Mouse (Mus musculus): ENCODE measurements around the gene Tmem42. TPM values are rescaled to one million over a fixed set of nuclear protein-coding genes. Genes with fewer than 3 reads are reported as not detected.
A peak's percentile ranks its signal among the peaks of the same experiment; 100 is the strongest.

Tmem42 gene
- total RNA-seq (2021) = 10 to 100 TPM in 1 of 2 experiments, 1 to 10 TPM in 1; 8.6 to 10.5 TPM
- long read RNA-seq, experiment 1, transcript Tmem42-201 (3 exons, 1,041 nt) = major isoform, 21 of 26 reads
- long read RNA-seq, experiment 1, partial matches to known transcripts = 1 of 26 reads
- long read RNA-seq, experiment 1, other reads (novel, unspliced or antisense) = 4 of 26 reads
- long read RNA-seq, experiment 2, transcript Tmem42-201 (3 exons, 1,041 nt) = major isoform, 13 of 13 reads
- long read RNA-seq, experiment 2, partial matches to known transcripts = 0 of 13 reads
- long read RNA-seq, experiment 2, other reads (novel, unspliced or antisense) = 0 of 13 reads

DNA sequence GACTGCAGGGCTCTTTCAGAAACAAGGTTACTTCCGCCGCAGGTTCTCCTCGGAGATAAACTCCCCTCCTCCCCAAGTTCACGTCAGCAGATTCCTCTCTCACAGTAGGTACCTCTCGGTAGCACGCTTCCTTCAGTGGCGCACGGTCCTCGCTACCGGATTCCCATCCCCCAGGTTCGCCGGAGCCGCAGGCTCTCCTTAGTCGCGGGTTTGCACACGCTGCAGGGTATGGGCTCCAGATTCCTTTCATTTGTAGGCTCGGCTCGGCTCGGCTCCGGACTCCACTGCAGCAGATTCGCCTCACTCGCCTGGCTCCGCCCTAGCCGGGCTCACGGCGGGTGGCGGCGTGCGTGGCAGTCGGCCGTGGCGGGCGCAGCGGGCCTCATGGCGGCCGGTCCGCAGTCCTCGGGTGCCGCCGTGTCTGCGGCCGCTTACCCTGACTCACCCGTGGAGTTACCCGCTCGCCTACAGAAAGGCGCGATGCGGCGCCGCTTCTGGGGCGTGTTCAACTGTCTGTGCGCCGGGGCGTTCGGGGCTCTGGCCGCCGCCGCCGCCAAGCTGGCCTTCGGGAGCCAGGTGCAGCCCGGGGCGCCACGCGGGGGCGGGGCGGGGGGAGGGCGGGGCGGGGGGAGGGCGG lies at the start of gene Tmem42:
TSS of gene Tmem42 (plus strand) at position 332 of the 637 bp plus-strand sequence.
- DNase-seq (ENCODE audit: low spot score) = peak; percentile 73

GRCm38 (mm10) chr9:122998406-122999192 lies 22.5 kb upstream of the Tmem42 start:
- no peak for DNase-seq (ENCODE audit: low spot score)

GRCm38 (mm10) chr9:122999193-122999586 lies 21.9 kb upstream of the Tmem42 start:
- no peak for DNase-seq (ENCODE audit: low spot score)

DNA sequence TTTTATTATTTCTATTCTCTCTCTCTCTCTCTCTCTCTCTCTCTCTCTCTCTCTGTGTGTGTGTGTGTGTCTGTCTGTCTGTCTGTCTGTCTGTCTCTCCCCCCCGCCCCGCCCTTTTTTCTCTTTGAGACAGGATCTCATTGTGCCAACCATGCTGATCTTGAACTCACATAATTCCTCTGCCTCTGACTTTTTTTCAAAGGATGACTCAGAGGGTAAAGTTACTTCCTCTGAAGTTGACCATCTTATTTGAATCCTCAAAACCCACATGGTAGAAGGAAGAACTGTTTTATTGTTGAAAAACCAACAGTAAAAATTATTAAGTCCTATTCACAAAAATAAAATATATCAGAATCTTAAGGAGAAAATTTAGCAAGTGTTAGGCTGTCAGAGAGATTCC lies 16.4 kb upstream of the Tmem42 start:
- DNase-seq (ENCODE audit: low spot score) = no peak

DNA sequence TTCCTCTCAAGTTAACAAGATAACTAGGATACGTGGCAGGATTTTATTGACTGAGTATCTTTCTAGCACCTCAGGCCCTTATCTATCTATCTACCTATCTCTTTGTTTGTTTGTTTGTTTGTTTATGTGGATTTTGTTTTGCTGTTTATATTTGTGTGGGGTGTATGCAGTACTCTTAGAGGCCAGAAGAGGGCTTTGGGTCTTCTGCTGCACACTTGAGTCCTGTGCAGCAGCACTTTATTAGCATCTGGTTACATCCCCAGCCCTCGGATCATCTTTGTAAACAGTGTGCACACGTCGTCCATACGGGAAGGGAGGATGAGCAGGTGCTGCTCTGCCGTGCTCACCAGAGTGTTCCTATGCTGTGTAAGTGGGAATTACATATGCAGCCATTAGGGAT lies 15.1 kb upstream of the Tmem42 start:
- DNase-seq (ENCODE audit: low spot score) = no peak

DNA sequence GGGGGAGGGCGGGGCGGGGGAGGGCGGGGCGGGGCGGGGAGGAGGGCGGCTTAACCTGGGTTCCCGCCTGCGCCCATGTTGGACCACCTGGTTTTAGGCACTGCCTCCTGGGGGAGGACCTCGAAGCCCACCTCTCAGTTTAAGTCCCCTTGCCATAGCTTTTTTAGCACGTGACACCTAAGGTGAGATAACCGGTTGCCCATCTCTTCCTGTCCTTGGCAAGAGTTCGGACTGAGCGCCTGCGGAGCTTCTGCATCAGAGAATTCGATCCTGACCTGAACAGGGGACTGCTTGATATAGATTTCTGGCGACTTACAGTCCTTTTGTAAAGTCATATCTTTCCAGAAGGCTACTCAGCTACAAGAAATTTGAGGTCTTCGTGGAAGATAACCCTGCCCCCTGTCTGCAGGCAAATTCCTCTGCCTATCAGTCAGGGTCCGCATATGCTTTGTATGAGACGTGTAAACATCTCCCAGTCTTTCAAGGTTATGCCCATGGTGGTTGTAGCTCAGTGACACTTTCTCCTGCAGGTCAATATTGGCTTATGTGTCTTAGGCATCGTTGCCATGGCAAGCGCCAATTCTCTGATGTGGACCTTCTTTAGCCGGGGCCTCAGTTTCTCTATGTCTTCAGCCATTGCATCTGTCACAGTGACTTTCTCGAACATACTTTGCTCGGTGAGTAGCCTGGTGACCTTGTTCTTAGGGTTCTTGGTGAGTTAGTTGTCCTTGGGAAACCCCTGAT lies 682 bp downstream of the Tmem42 start:
- peak; percentile 32 for DNase-seq (ENCODE audit: low spot score)

- no peak for DNase-seq (ENCODE audit: low spot score)
Measured at GRCm38 (mm10) chr9:123024201-123024600, 3.1 kb downstream of the Tmem42 start.

DNA sequence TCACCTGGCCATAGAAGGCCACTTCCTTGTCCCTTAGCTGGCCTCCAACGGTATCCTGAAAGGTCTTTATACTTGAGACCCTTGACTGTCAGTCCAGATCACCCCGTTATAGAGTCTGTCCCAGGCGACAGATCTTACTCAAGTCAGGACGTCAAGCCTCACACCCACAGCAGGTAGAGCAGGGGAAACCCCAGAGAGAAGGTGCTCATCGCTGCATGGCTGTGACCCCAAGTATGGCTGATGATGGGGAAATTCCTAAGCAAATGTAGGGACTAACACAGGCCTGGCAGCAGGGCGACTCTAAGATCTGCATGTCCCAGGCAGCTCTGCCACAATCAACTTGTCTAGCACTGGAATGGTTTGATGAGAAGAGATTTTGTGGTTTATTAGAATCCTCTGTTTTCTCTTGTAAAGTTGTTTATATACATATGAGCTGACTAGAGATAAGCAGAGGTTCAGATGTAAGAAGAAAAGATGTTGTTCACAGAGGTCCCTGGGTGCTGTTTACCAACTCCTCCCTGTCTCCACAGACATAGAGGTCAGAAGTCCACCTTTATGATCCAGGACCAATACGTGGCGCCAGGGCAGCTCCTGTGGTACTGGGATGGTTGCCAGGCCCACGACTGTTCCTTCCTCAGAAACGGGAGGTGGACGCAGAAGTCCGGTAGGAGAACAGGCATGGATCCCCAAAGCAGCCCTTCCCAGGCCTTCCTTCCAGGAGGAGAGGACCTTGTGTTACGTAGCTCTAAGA lies 10.5 kb downstream of the Tmem42 start:
- no peak for DNase-seq (ENCODE audit: low spot score)

GRCm38 (mm10) chr9:123034426-123034825 lies 13.3 kb downstream of the Tmem42 start, which contains the start of gene Tgm4:
Gene Tgm4, plus strand, starts transcription at chr9:123034726.
- DNase-seq (ENCODE audit: low spot score) = no peak

GRCm38 (mm10) chr9:123047665-123048064 lies 26.5 kb downstream of the Tmem42 start:
- no peak for DNase-seq (ENCODE audit: low spot score)

- DNase-seq (ENCODE audit: low spot score) = no peak
Measured at GRCm38 (mm10) chr9:123058724-123059292, 37.7 kb downstream of the Tmem42 start.

GRCm38 (mm10) chr9:123060172-123060571 lies 39.0 kb downstream of the Tmem42 start:
- no peak for DNase-seq (ENCODE audit: low spot score)

Other genes starting within 250 kb of the Tmem42 start
- gene Tcaim, start 215.8 kb upstream of the Tmem42 start, total RNA-seq (2021) = 10 to 100 TPM; 23.3 to 25.0 TPM
- not detected for gene Gm35549, start 177.3 kb upstream of the Tmem42 start, total RNA-seq (2021)
- 10 to 100 TPM; 34.8 to 35.6 TPM for gene Zfp445, start 155.3 kb upstream of the Tmem42 start, total RNA-seq (2021)
- 1 to 10 TPM; 3.2 to 4.1 TPM for gene Zkscan7, start 135.6 kb upstream of the Tmem42 start, total RNA-seq (2021)
- gene Zfp105, start 98.3 kb upstream of the Tmem42 start, total RNA-seq (2021) = under 1 TPM; 0.59 to 0.64 TPM
- 1 to 10 TPM; 9.2 to 9.9 TPM for gene 1110059G10Rik, start 70.3 kb upstream of the Tmem42 start, total RNA-seq (2021)
- gene Kif15, start 70.3 kb upstream of the Tmem42 start, total RNA-seq (2021) = not detected
- gene Tgm4, start 13.4 kb downstream of the Tmem42 start, total RNA-seq (2021) = under 1 TPM in 1 of 2 experiments, not detected in 1; 0.27 TPM
- 10 to 100 TPM; 59.7 to 66.6 TPM for gene Zdhhc3, start 91.9 kb downstream of the Tmem42 start, total RNA-seq (2021)
- 10 to 100 TPM; 18.7 to 20.3 TPM for gene Exosc7, start 91.9 kb downstream of the Tmem42 start, total RNA-seq (2021)
- 10 to 100 TPM; 39.9 to 42.7 TPM for gene Clec3b, start 129.6 kb downstream of the Tmem42 start, total RNA-seq (2021)
- not detected for gene Cdcp1, start 194.7 kb downstream of the Tmem42 start, total RNA-seq (2021)
- under 1 TPM; 0.47 to 0.53 TPM for gene Tmem158, start 239.4 kb downstream of the Tmem42 start, total RNA-seq (2021)